Mouse (Mus musculus) skeletal muscle tissue, postnatal 0 days (tissue): Measurements from ENCODE around the gene Ppp1r3f. TPM values are rescaled to one million over a fixed set of nuclear protein-coding genes. Genes with fewer than 3 reads are reported as not detected.

Source experiments
- polyA plus RNA-seq: library from polyadenylated mRNA; unstranded; fragments of >200 nt; fragmentation: Nextera tagmentation; extraction: Ambion mirVana; gene quantifications from 2 replicates; pipeline ENCODE4 v1.2.1, GENCODE M21; 2015

The Ppp1r3f gene
- 0.77 and 1.1 TPM in 2 replicates for polyA plus RNA-seq

DNA sequence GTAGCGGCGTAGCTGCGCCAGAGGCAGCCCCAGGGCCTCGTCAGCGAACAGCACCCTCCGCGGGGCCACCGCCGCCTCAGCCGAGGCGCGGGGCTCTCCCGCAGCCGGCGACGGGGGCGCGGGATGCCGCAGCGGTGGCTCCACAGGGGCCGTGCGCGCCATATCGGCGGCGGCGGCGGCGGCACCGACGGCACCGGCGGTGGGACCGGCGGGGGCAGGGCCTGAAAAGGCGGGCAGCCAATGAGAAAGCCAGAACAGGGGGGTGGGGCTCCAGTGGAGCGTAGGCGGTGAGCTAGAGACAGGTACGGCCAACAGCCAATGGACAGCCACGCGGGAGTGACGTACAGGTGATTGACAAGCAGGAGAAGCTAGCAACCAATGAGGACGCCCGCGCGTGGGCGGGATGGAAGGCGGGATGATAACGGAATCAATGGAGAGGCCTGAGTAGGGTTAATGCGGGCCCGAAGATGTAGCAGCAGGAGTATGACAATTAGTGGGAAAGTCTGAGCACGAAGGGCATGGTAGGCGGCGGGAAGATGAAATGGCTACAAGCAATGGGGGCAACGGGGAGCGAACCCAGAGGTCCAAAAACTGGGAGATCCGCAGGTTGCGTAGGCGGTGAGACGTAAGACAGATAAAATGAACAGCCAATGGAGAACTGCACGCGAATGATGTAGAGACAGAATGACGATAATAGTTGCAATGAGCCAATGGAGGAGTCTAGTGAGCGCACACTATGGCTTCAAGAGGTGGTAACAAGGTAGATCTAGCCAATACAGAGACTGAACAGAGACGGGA is at the start of gene Ppp1r3f:
Ppp1r3f (minus strand) TSS at position 197 of the 798 bp plus-strand sequence.

GRCm38 (mm10) chrX:7606783-7607182 is 32.7 kb upstream of the Ppp1r3f start, which contains the start of gene Cacna1f:
Cacna1f (plus strand) TSS chrX:7607083.

DNA sequence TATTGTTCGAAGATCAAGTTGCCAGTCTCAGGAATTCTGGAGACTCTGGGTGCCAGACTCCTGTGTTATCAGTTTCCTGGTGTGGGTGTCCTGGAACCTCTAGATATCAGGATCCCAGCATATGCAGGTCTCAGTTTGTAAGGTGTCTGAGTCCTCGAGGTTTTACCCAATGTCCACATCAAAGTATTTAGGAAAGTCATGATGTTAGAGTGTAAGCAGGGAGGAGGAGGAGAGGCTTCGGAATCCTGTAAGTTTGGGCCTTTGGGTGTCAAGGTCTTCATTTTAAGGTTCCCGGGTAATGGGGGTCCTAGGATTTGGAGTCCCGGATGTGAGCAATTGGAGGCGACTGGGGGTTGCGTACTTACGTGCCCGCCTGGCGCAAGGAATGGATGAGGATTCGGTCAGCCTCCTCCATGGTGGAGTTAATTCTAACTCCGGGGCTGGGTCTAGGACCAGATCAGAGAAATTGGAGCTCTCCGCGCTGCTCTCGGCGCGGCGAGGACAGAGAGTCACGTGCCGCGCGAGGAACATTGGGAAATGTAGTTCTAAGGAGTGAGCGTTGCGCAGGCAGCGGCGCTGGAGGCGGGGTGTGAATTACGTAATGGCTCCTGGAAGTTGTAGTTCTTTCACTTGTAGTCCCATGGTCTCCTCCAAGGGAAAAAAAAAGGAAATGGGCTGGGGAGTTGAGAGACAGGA is 30.9 kb upstream of the Ppp1r3f start, which contains the start of gene Ccdc22:
Ccdc22 (minus strand) TSS at position 639 of the 696 bp plus-strand sequence.

DNA sequence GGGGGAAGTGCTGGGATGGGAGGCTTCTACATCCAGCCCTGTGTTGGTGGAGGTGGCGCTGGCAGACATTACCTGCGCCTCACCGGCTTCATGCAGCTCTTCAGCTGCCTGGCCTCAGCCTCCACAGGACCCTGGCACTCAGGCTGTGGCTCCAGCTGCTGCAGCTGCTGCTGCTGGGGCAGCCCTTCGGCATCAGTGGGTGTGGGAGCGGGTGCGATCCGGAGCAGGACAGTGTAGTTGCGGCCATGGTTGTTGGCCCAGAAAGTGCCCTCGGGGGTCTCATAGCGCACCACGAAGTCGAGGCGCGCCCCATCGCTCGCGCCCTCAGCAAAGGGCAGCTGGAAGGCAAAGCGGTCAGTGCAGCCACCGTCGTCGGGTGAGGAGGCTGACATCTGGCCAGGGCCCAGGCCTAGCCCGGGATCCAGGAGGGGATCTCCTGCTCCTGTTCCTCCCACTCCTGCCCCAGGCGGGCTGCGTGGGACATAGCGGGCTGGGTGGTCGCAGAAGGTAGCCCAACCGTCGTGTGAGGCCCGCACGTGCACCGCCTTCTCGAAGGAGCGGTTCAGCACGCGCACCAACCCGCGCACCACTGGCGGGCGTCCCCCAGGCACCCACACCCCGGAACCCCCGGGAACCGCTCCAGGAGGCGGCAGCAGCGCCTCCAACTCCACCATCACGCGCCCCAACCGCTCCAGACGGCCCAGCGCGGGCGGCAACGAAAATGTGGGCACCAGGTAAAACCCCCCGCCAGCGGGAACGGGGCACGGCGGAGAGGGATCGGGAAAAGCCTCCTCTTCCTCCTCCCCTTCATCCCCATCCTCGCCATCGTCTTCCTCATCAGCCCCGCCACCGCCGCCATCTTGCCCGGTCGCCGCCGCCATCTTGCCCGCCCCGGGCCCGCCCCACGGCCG is 652 bp downstream of the Ppp1r3f start, which contains the start of gene Foxp3:
Foxp3 (plus strand) TSS at position 469 of the 911 bp plus-strand sequence.

Other genes starting within 250 kb of the Ppp1r3f start
- 0.27 and 0.28 TPM in 2 replicates for gene Usp27x, start 198.5 kb downstream of the Ppp1r3f start, polyA plus RNA-seq
- gene Foxp3, start 639 bp downstream of the Ppp1r3f start, polyA plus RNA-seq: 0.04 and 0.06 TPM in 2 replicates
- 15.3 and 15.9 TPM in 2 replicates for gene Ccdc22, start 31.2 kb upstream of the Ppp1r3f start, polyA plus RNA-seq
- not detected in 2 replicates for gene Cacna1f, start 32.8 kb upstream of the Ppp1r3f start, polyA plus RNA-seq
- gene Syp, start 64.2 kb upstream of the Ppp1r3f start, polyA plus RNA-seq: 0.38 and 0.44 TPM in 2 replicates
- gene Prickle3, start 83.0 kb upstream of the Ppp1r3f start, polyA plus RNA-seq: 5.2 and 5.6 TPM in 2 replicates
- 105 and 108 TPM in 2 replicates for gene Plp2, start 97.1 kb upstream of the Ppp1r3f start, polyA plus RNA-seq
- gene Magix, start 107.0 kb upstream of the Ppp1r3f start, polyA plus RNA-seq: 1.1 and 1.4 TPM in 2 replicates
- 19.0 and 19.1 TPM in 2 replicates for gene Gpkow, start 122.8 kb upstream of the Ppp1r3f start, polyA plus RNA-seq
- 35.2 and 35.6 TPM in 2 replicates for gene Wdr45, start 140.1 kb upstream of the Ppp1r3f start, polyA plus RNA-seq
- gene Gm45208, start 148.0 kb upstream of the Ppp1r3f start, polyA plus RNA-seq: not detected in 2 replicates
- 17.1 and 24.0 TPM in 2 replicates for gene Praf2, start 154.2 kb upstream of the Ppp1r3f start, polyA plus RNA-seq
- 2.5 and 3.2 TPM in 2 replicates for gene Ccdc120, start 176.6 kb upstream of the Ppp1r3f start, polyA plus RNA-seq
- gene Tfe3, start 188.3 kb upstream of the Ppp1r3f start, polyA plus RNA-seq: 9.9 and 12.4 TPM in 2 replicates
- gene Gripap1, start 215.5 kb upstream of the Ppp1r3f start, polyA plus RNA-seq: 21.5 and 23.4 TPM in 2 replicates
- gene Kcnd1, start 248.0 kb upstream of the Ppp1r3f start, polyA plus RNA-seq: 0.35 and 0.51 TPM in 2 replicates